Mouse (Mus musculus): ENCODE measurements around the gene Fabp6. TPM values are rescaled to one million over a fixed set of nuclear protein-coding genes. Genes with fewer than 3 reads are reported as not detected.

Gene Fabp6
- total and polyA plus RNA-seq, 3 experiments = not detected

DNA sequence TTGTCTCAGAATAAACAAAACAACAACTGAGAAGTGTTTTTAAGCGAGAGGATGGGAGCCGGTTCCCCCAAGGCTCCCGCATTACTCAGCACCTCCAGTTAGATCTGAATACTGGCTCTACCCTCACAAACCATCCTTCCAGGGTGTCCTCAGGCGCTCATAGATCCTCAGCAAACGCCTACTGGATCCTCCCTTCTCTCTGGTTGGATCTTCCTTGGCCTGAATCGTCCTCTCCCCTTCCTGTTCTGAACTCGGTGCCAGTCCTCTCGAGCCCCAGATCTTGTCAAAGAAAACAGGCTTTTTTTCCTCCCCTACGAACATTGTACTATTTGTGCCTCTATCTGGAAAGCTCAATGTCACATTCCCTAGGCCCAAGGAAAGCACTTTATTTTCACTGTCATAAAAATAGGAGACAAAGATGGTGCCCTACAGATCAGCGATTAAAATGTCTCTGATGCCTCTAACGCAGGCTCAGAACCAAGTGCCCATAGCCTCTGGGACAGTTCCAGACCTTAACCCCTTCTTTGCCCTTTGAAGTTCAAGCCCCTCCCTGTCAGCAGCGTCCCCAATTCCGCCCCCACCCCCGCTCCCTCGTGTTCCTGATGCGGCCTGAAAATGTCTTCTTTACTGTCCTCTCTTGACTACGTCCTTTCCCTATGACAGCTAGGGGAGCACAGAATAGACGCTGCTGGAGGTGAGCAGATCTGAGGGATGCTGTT lies 25.7 kb upstream of the Fabp6 start:
- Histone ChIP-seq H3K4me2 (ENCODE audit: insufficient read depth, low read depth, poor library complexity, severe bottlenecking) (no peak overlapping the region), H3K4me1 (ENCODE audit: control insufficient read depth in 1 of 2, insufficient read depth in 2 of 2) (peaks cover 0 to 8% of the 10 kb centered on the region in 2 experiments; a peak in 2 of 4 replicates), H3K27me3 (replicated peaks) (no peaks in the 10 kb centered on the region), H3K36me3 (replicated peaks in 1 of 2; ENCODE audit: control insufficient read depth in 1 of 2, insufficient read depth in 1 of 2, low read length in 1 of 2) (no peaks in the 10 kb centered on the region), H3K27ac (ENCODE audit: insufficient read depth, low read depth) (no peak overlapping the region), H3K4me3 (replicated peaks in 1 of 3; ENCODE audit: low read depth in 2 of 3, low read length in 2 of 3, poor library complexity in 1 of 3) (no peak overlapping the region), H3K9ac (ENCODE audit: insufficient read depth, low read depth) (no peak overlapping the region), H3K9me3 (replicated peaks; ENCODE audit: low read length) (peaks cover 8% of the 10 kb centered on the region), H3K79me2 (replicated peaks; ENCODE audit: control insufficient read depth, extremely low read depth, insufficient read depth, poor library complexity, severe bottlenecking) (no peaks in the 10 kb centered on the region)
- TF ChIP-seq NRF1 (IDR thresholded peaks at IDR 0.05; ENCODE audit: low read depth, low read length) (no peak), PAX5 (IDR thresholded peaks at IDR 0.05; ENCODE audit: low read length) (no peak), HCFC1 (IDR thresholded peaks at IDR 0.05; ENCODE audit: low read depth, low read length) (no peak), CTCF (conservative IDR thresholded peaks at IDR 0.05 in 1 of 2, IDR thresholded peaks at IDR 0.05 in 1 of 2; ENCODE audit: low read depth in 2 of 2, low read length in 2 of 2) (no peak), MYC (IDR thresholded peaks at IDR 0.05; ENCODE audit: low read depth, low read length) (no peak), JUND (conservative IDR thresholded peaks at IDR 0.05; ENCODE audit: low read depth, low read length) (no peak), E2F4 (IDR thresholded peaks at IDR 0.05; ENCODE audit: insufficient replicate concordance, low read depth, low read length) (no peak), IRF4 (IDR thresholded peaks at IDR 0.05; ENCODE audit: low read depth, low read length) (no peak)
- in situ Hi-C loops (cut with MboI; ENCODE audit: low pct_ligation_motif_present, low pct_unique_long_range_greater_than_20kb, low sequenced_read_pairs) (no loop called here), dilution Hi-C loops (cut with MboI; ENCODE audit: extremely low pct_ligation_motif_present, extremely low pct_unique_long_range_greater_than_20kb, low sequenced_read_pairs) (no loop called here)
- no peak for DNase-seq (ENCODE audit: extremely low read depth)

DNA sequence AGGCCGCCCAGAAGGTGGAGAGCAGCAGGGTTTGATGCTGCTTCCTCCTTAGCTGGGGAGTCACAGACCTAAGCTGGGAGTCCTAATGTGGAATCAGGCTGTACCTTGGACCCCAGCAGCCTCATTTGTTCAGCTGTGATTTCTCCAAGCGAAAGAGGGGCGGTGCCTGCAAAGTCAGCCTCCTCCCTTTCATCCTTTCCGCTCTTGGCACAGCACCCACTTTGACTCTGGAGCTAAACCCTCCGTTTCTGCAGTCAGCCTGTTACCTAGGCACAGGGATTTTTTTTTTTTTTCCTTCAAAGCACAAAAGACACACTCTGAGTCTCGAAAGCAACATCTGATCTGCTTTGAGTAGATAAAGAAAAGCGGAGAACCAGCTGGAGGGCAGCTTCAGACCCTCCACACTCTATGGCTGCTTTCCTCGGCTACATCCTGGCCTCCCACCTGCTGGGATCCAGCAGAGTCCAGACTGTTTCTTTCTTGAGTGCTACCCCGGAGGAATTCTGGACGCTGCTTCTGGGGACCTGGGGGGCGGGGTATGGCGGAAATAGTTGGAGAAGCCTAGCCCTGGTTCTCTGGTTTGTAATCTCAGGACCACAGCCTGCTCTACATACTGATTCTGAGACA lies 25.1 kb upstream of the Fabp6 start:
- Histone ChIP-seq H3K9ac (ENCODE audit: insufficient read depth, low read depth) (no peak overlapping the region), H3K4me3 (replicated peaks in 1 of 3; ENCODE audit: low read depth in 2 of 3, low read length in 2 of 3, poor library complexity in 1 of 3) (no peak overlapping the region), H3K79me2 (replicated peaks; ENCODE audit: control insufficient read depth, extremely low read depth, insufficient read depth, poor library complexity, severe bottlenecking) (no peaks in the 10 kb centered on the region), H3K36me3 (replicated peaks in 1 of 2; ENCODE audit: control insufficient read depth in 1 of 2, insufficient read depth in 1 of 2, low read length in 1 of 2) (no peaks in the 10 kb centered on the region), H3K4me2 (ENCODE audit: insufficient read depth, low read depth, poor library complexity, severe bottlenecking) (no peak overlapping the region), H3K27ac (ENCODE audit: insufficient read depth, low read depth) (no peak overlapping the region), H3K9me3 (replicated peaks; ENCODE audit: low read length) (peaks cover 8% of the 10 kb centered on the region), H3K27me3 (replicated peaks) (no peaks in the 10 kb centered on the region), H3K4me1 (ENCODE audit: control insufficient read depth in 1 of 2, insufficient read depth in 2 of 2) (0 out of 4 replicates have a peak, but pooled peaks cover 0 to 4% of the 10 kb centered on the region in 2 experiments)
- in situ Hi-C loops (cut with MboI; ENCODE audit: low pct_ligation_motif_present, low pct_unique_long_range_greater_than_20kb, low sequenced_read_pairs) = no loop called here
- dilution Hi-C loops (cut with MboI; ENCODE audit: extremely low pct_ligation_motif_present, extremely low pct_unique_long_range_greater_than_20kb, low sequenced_read_pairs) = no loop called here
- TF ChIP-seq UBTF (IDR thresholded peaks at IDR 0.05; ENCODE audit: low read depth, low read length) (no peak), BHLHE40 (IDR thresholded peaks at IDR 0.05; ENCODE audit: low read depth, low read length) (no peak), ZC3H11A (IDR thresholded peaks at IDR 0.05; ENCODE audit: low read depth, low read length) (no peak), MXI1 (IDR thresholded peaks at IDR 0.05; ENCODE audit: low read depth, low read length) (no peak), HCFC1 (IDR thresholded peaks at IDR 0.05; ENCODE audit: low read depth, low read length) (no peak), ZKSCAN1 (IDR thresholded peaks at IDR 0.05; ENCODE audit: borderline replicate concordance, low read depth, low read length) (no peak), USF2 (conservative IDR thresholded peaks at IDR 0.05; ENCODE audit: low read depth, low read length) (no peak), ZMIZ1 (IDR thresholded peaks at IDR 0.05; ENCODE audit: low read depth, low read length) (no peak), MAX (IDR thresholded peaks at IDR 0.05; ENCODE audit: low read length) (no peak), RAD21 (IDR thresholded peaks at IDR 0.05; ENCODE audit: low read depth, low read length) (no peak), EP300 (IDR thresholded peaks at IDR 0.05; ENCODE audit: low read length) (no peak), SIN3A (IDR thresholded peaks at IDR 0.05; ENCODE audit: low read length) (no peak), POLR2A (IDR thresholded peaks at IDR 0.05; ENCODE audit: low read depth, low read length) (no peak), RCOR1 (conservative IDR thresholded peaks at IDR 0.05; ENCODE audit: low read depth, low read length) (no peak), E2F4 (IDR thresholded peaks at IDR 0.05; ENCODE audit: insufficient replicate concordance, low read depth, low read length) (no peak), TBP (conservative IDR thresholded peaks at IDR 0.05; ENCODE audit: low read depth, low read length) (no peak), MEF2A (IDR thresholded peaks at IDR 0.05; ENCODE audit: borderline replicate concordance, low read depth, low read length) (no peak), ELF1 (IDR thresholded peaks at IDR 0.05; ENCODE audit: low read depth, low read length) (no peak)
- no peak for DNase-seq (ENCODE audit: extremely low read depth)

All from CH12.LX (cell line).